Mouse (Mus musculus) thymus, postnatal 36 days (tissue): ENCODE measurements around the gene Tmed2.
A peak's percentile ranks its signal among the peaks of the same experiment; 100 is the strongest.
"Not testable (repeated sequence)": the region's sequence is repeated elsewhere in the genome, so short reads cannot be mapped to it uniquely, and the experiment has no call there.

ENCODE experiments used
- DNase-seq, 2 experiments: peaks; one replicate each; pipeline ENCODE4 v3.0.0; 2022; ENCODE audit warnings: mixed read lengths in 2 of 2

Gene Tmed2

GRCm38 (mm10) chr5:124528791-124529190 is 11.7 kb upstream of the Tmed2 start:
- DNase-seq, result no peak

- DNase-seq, result no peak
Measured at GRCm38 (mm10) chr5:124529191-124529651, 11.3 kb upstream of the Tmed2 start.

- no peak for DNase-seq
Measured at GRCm38 (mm10) chr5:124529697-124530096, 10.8 kb upstream of the Tmed2 start.

- peak; percentile 83 to 89 for DNase-seq
Measured at GRCm38 (mm10) chr5:124530655-124531582, 9.6 kb upstream of the Tmed2 start, which contains the start of gene Rilpl1. Rilpl1 (minus strand) TSS chr5:124531391.

- DNase-seq, result no peak
Measured at GRCm38 (mm10) chr5:124531583-124531930, 8.9 kb upstream of the Tmed2 start.

GRCm38 (mm10) chr5:124532451-124532850 is 8.0 kb upstream of the Tmed2 start:
- no peak for DNase-seq

- DNase-seq, result no peak
Measured at GRCm38 (mm10) chr5:124535016-124535415, 5.5 kb upstream of the Tmed2 start.

GRCm38 (mm10) chr5:124536776-124537175 is 3.7 kb upstream of the Tmed2 start:
- peak; percentile 45 to 53 for DNase-seq

GRCm38 (mm10) chr5:124538813-124539792 is 1.4 kb upstream of the Tmed2 start:
- peak; percentile 54 to 55 for DNase-seq

GRCm38 (mm10) chr5:124539905-124540304 is 590 bp upstream of the Tmed2 start:
- DNase-seq, result no peak

GRCm38 (mm10) chr5:124540905-124541601 is 558 bp downstream of the Tmed2 start:
- DNase-seq, result peak; percentile 67 to 74

- no peak for DNase-seq
Measured at GRCm38 (mm10) chr5:124541602-124541973, 1.1 kb downstream of the Tmed2 start.

- DNase-seq, result not testable (repeated sequence)
Measured at GRCm38 (mm10) chr5:124550737-124551136, 10.2 kb downstream of the Tmed2 start.

- not testable (repeated sequence) for DNase-seq
Measured at GRCm38 (mm10) chr5:124551349-124552093, 11.0 kb downstream of the Tmed2 start.

GRCm38 (mm10) chr5:124552094-124552472 is 11.6 kb downstream of the Tmed2 start:
- no peak for DNase-seq

GRCm38 (mm10) chr5:124552558-124553307 is 12.2 kb downstream of the Tmed2 start, which contains the start of gene Ddx55:
Ddx55 (plus strand) TSS chr5:124552864.
- DNase-seq, result peak; percentile 91 to 93

- no peak for DNase-seq
Measured at GRCm38 (mm10) chr5:124553607-124554006, 13.1 kb downstream of the Tmed2 start.

GRCm38 (mm10) chr5:124555145-124555544 is 14.7 kb downstream of the Tmed2 start:
- peak in 1 of 2 experiments; percentile 14 for DNase-seq

GRCm38 (mm10) chr5:124571068-124571467 is 30.6 kb downstream of the Tmed2 start:
- DNase-seq, result no peak

- DNase-seq, result no peak
Measured at GRCm38 (mm10) chr5:124575467-124575866, 35.0 kb downstream of the Tmed2 start.
